ENCODE assay signal across 8 mouse cellular contexts in the genomic region with DNA sequence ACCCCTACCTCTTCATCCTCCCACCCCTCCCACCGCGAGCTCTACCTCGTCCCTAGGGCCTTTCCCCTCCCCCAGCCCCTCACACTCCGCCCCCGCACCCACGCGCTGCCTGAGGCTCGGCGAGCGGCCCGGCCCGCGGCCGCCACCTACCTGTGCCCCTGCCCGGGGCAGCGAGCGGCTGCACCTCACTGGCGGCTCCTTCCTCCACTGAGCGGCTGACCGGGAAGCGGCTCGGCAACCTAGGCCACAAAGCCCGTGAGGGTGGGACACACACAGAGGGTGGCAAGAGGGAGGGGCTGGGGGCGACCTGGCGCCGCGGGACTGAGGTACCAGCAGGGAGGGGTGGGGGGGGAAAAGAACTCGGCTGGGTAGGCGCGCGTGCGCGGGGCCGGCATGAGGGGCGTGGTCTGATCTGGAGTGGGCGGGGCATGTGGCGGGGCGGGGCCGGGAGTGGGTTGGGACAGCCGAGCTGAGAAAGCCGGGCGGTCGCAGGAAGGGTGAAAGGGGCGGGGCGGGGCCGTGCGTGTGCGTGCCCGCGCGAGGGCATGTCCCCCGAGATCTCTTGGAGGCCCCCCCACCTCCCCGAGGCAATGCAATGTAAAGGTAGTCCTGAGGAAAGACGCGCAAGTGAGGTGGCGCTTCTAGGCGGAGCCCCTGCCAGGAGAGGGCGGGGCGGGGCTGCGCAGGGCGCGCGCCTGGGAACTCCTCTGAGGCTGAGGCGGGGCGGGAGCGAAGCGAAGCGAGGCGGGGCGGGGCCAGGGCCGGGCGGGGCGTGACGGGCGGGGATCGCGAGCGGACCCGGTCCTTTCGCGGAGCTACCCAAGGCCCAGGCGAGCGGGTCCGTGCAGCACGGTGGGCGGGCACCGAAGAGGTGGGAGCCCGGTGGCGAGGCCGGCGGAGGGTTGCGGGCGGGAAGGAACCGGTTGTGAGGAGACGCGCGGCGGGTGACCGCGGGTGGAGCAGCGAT. TPM values are rescaled to one million over a fixed set of nuclear protein-coding genes. Genes with fewer than 3 reads are reported as not detected.
DNase-seq lines count a peak whose midpoint lies in the region; ATAC-seq lines count a peak whose summit lies in the region.

A gene (minus strand): TSS at position 408 of the 967 bp plus-strand sequence.
A gene (plus strand): TSS at position 469 of the 967 bp plus-strand sequence.

- peak; percentile 97 to 98 for DNase-seq in adrenal gland, adult (ENCODE audit: inconsistent age in 2 of 2, low spot score in 1 of 2)
- DNase-seq in embryo, embryonic 10.5 days (ENCODE audit: low spot score): peak; percentile 95
- DNase-seq in gastrocnemius, postnatal 14 days: peak; percentile 95
- peak; percentile 90 to 96 for DNase-seq in left cerebral cortex, postnatal 10 days (ENCODE audit: extremely low spot score in 1 of 2, low spot score in 2 of 2)
- DNase-seq in right cerebral cortex, postnatal 25 days: peak; percentile 92
- DNase-seq in urinary bladder, postnatal 4 days (ENCODE audit: low spot score in 2 of 2): peak; percentile 94 to 97

- peak; percentile 96 for ATAC-seq in inflammation-experienced regulatory T-cells, adult 6 months
- peak; percentile 92 for ATAC-seq in megakaryocyte-erythroid progenitor cell, adult 5-6 weeks (replicated peaks; ENCODE audit: low FRiP score, low TSS enrichment, poor library complexity, severe bottlenecking)

- intact Hi-C loops in gastrocnemius, postnatal 14 days (cut with DNase I; ENCODE audit: low total_unique reads): no loop called here
- intact Hi-C loops in left cerebral cortex, postnatal 10 days (cut with DNase I): loop anchor here (1.0 kb wide), 1 partner anchor 61 kb away; a partner anchor contains a TSS

RNA-seq across cellular contexts. Expression of the first gene that starts in this region (rescaled TPM):
- 10 to 100 TPM; 12.6 to 14.7 TPM for total RNA-seq in gastrocnemius, postnatal 14 days (2021)
- polyA plus RNA-seq in inflammation-experienced regulatory T-cells, adult 6 months (2017; shearing (Covaris generic)): 10 to 100 TPM; 18.8 to 25.8 (median 24.0) TPM
- 10 to 100 TPM; 33.9 to 38.2 TPM for total RNA-seq in left cerebral cortex, postnatal 10 days (2021)
- total RNA-seq in megakaryocyte-erythroid progenitor cell, adult 5-6 weeks (2014; fragmentation: Nextera tagmentation): 18.3 and 46.6 TPM in 2 replicates
- 15.0 and 16.7 TPM in 2 replicates for total RNA-seq in megakaryocyte-erythroid progenitor cell, adult 5-6 weeks (2017)

RNA-seq across cellular contexts. Expression of the second gene that starts in this region (rescaled TPM):
- total RNA-seq in gastrocnemius, postnatal 14 days (2021): 10 to 100 TPM; 13.7 to 14.1 TPM
- 10 to 100 TPM; 25.5 to 30.0 (median 25.5) TPM for polyA plus RNA-seq in inflammation-experienced regulatory T-cells, adult 6 months (2017; shearing (Covaris generic))
- total RNA-seq in left cerebral cortex, postnatal 10 days (2021): 10 to 100 TPM; 16.8 to 22.4 TPM
- 3.7 and 17.2 TPM in 2 replicates for total RNA-seq in megakaryocyte-erythroid progenitor cell, adult 5-6 weeks (2014; fragmentation: Nextera tagmentation)
- 11.2 and 12.7 TPM in 2 replicates for total RNA-seq in megakaryocyte-erythroid progenitor cell, adult 5-6 weeks (2017)

Comparison
In these comparisons a context has a peak if more than half of its experiments do, and no peak if none do; other contexts are left out.
1. Peak in every context shown above with its lines: DNase-seq and ATAC-seq.